In genomic region chr16:10192679-10193506, GRCm38 (mm10) we compare ENCODE assay signal across 8 mouse cellular contexts. TPM values are rescaled to one million over a fixed set of nuclear protein-coding genes. Genes with fewer than 3 reads are reported as not detected.
A peak's percentile ranks its signal among the peaks of the same experiment; 100 is the strongest.
DNase-seq lines count a peak whose midpoint lies in the region; ATAC-seq lines count a peak whose summit lies in the region.

TSS of gene Atf7ip2 (plus strand) at chr16:10192712.

- 0 out of 2 replicates have a peak, but pooled peaks cover 3% of the 10 kb centered on the region for H3K9me3 ChIP-seq in embryonic facial prominence, embryonic 13.5 days

- peak within 1 kb of the TSS; percentile 81 for H3K4me2 ChIP-seq in embryonic facial prominence, embryonic 13.5 days

- DNase-seq in heart, adult 18-20 months, result peak; percentile 87 to 93
- peak; percentile 83 for DNase-seq in kidney, adult 11 months
- peak; percentile 66 to 75 for DNase-seq in left cerebral cortex, postnatal 25 days (ENCODE audit: low spot score in 2 of 2)
- peak; percentile 40 to 47 for DNase-seq in right cerebral cortex, postnatal 36 days (ENCODE audit: low spot score in 2 of 2)
- no peak for DNase-seq in T-cell, adult 2 months (ENCODE audit: low spot score)

- under 1% methylated on average over 62 of the region's 63 CpGs for WGBS in embryonic facial prominence, embryonic 13.5 days

- no peaks in the 10 kb centered on the region for H3K4me1 ChIP-seq in brown adipose tissue, adult 24 weeks (ENCODE audit: control insufficient read depth, insufficient read depth, insufficient read length, low read length)
- 0 out of 2 replicates have a peak, but pooled peaks cover 7% of the 10 kb centered on the region for H3K4me1 ChIP-seq in embryonic facial prominence, embryonic 13.5 days

- ATAC-seq in embryonic facial prominence, embryonic 13.5 days (ENCODE audit: insufficient number of reproducible peaks, insufficient read depth, low FRiP score, low TSS enrichment, low read depth), result peak; percentile 88
- ATAC-seq in megakaryocyte progenitor cell, adult 5-6 weeks (replicated peaks; ENCODE audit: poor library complexity), result peak; percentile 89

- H3K36me3 ChIP-seq in embryonic facial prominence, embryonic 13.5 days, result no peaks in the 10 kb centered on the region

- intact Hi-C loops in left cerebral cortex, postnatal 25 days (cut with DNase I), result no loop called here

- peak within 1 kb of the TSS; percentile 70 for H3K9ac ChIP-seq in embryonic facial prominence, embryonic 13.5 days

- H3K27ac ChIP-seq in brown adipose tissue, adult 24 weeks (replicated peaks; ENCODE audit: low read depth, low read length), result no peak within 1 kb of the TSS
- H3K27ac ChIP-seq in embryonic facial prominence, embryonic 13.5 days, result no peak within 1 kb of the TSS

- H3K27me3 ChIP-seq in embryonic facial prominence, embryonic 13.5 days, result no peaks in the 10 kb centered on the region; the same call in 1 of the 2 replicates

- H3K4me3 ChIP-seq in brown adipose tissue, adult 24 weeks (ENCODE audit: insufficient read depth, low read depth, low read length), result peak within 1 kb of the TSS; percentile 52
- H3K4me3 ChIP-seq in embryonic facial prominence, embryonic 13.5 days, result peak within 1 kb of the TSS; percentile 51

RNA-seq across cellular contexts. Expression of gene Atf7ip2, which starts in this region (rescaled TPM):
- polyA plus RNA-seq in brown adipose tissue, adult 24 weeks (2012; ENCODE audit: insufficient read depth, insufficient read length, missing spikeins), result not detected in 2 replicates
- 1.6 TPM in 2 replicates for polyA plus RNA-seq in embryonic facial prominence, embryonic 13.5 days (2015; fragmentation: Nextera tagmentation; extraction: Ambion mirVana)
- not detected for total RNA-seq in heart, adult 18-20 months (2021)
- total RNA-seq in left cerebral cortex, postnatal 25 days (2021), result not detected
- total RNA-seq in megakaryocyte progenitor cell, adult 5-6 weeks (2015), result 0.44 TPM in 1 of 2 replicates, not detected in the other
- 0.10 TPM in 1 of 2 replicates, not detected in the other for total RNA-seq in megakaryocyte progenitor cell, adult 5-6 weeks (2017)

Comparison
In these comparisons a context has a peak if more than half of its experiments do, and no peak if none do; other contexts are left out.
1. Peak in DNase-seq in heart, adult 18-20 months; RNA of the gene not detected or under 1 TPM.
2. Peak in DNase-seq in left cerebral cortex, postnatal 25 days; RNA of the gene not detected or under 1 TPM.
3. Peak in ATAC-seq in megakaryocyte progenitor cell, adult 5-6 weeks; RNA of the gene not detected or under 1 TPM.